Mouse (Mus musculus) kidney, postnatal 14 days (tissue): ENCODE results near the gene Nav2.

Source experiments
- DNase-seq: peaks from one replicate; pipeline ENCODE4 v3.0.0; 2022; ENCODE audit warnings: mixed read lengths

Nav2 gene

GRCm38 (mm10) chr7:49538360-49538759, 629.8 kb downstream of the Nav2 start:
- no peak for DNase-seq

- no peak for DNase-seq
These were observed 631.7 kb downstream of the Nav2 start for GRCm38 (mm10) chr7:49540181-49540580.

GRCm38 (mm10) chr7:49542135-49542534, 633.6 kb downstream of the Nav2 start:
- DNase-seq, result no peak

GRCm38 (mm10) chr7:49544775-49545705, 636.5 kb downstream of the Nav2 start:
- DNase-seq, result peak; percentile 25

GRCm38 (mm10) chr7:49545706-49546097, 637.2 kb downstream of the Nav2 start:
- DNase-seq, result no peak

GRCm38 (mm10) chr7:49548397-49548796, 639.9 kb downstream of the Nav2 start:
- no peak for DNase-seq

- DNase-seq, result no peak
These were observed 644.9 kb downstream of the Nav2 start for GRCm38 (mm10) chr7:49553236-49553981.

GRCm38 (mm10) chr7:49558240-49558640, 649.7 kb downstream of the Nav2 start:
- DNase-seq, result no peak

- peak; percentile 51 for DNase-seq
These were observed 650.4 kb downstream of the Nav2 start for GRCm38 (mm10) chr7:49558895-49559294.

- DNase-seq, result no peak
These were observed 651.5 kb downstream of the Nav2 start for GRCm38 (mm10) chr7:49560012-49560411.

GRCm38 (mm10) chr7:49562404-49562803, 653.9 kb downstream of the Nav2 start:
- no peak for DNase-seq

- DNase-seq, result peak; percentile 22
These were observed 654.3 kb downstream of the Nav2 start for GRCm38 (mm10) chr7:49562851-49563250.

- DNase-seq, result no peak
These were observed 656.6 kb downstream of the Nav2 start for GRCm38 (mm10) chr7:49565084-49565483.

- no peak for DNase-seq
These were observed 657.3 kb downstream of the Nav2 start for GRCm38 (mm10) chr7:49565798-49566197.

GRCm38 (mm10) chr7:49567346-49568034, 659.0 kb downstream of the Nav2 start:
- no peak for DNase-seq

- no peak for DNase-seq
These were observed 661.1 kb downstream of the Nav2 start for GRCm38 (mm10) chr7:49569646-49570045.

- DNase-seq, result no peak
These were observed 663.1 kb downstream of the Nav2 start for GRCm38 (mm10) chr7:49571606-49572005.

GRCm38 (mm10) chr7:49575226-49575625, 666.7 kb downstream of the Nav2 start:
- no peak for DNase-seq

- DNase-seq, result no peak
These were observed 668.6 kb downstream of the Nav2 start for GRCm38 (mm10) chr7:49577096-49577495.

GRCm38 (mm10) chr7:49581951-49582350, 673.4 kb downstream of the Nav2 start:
- DNase-seq, result no peak

GRCm38 (mm10) chr7:49582551-49582950, 674.0 kb downstream of the Nav2 start:
- DNase-seq, result peak; percentile 12

GRCm38 (mm10) chr7:49583176-49583575, 674.7 kb downstream of the Nav2 start:
- no peak for DNase-seq

- DNase-seq, result no peak
These were observed 678.1 kb downstream of the Nav2 start for GRCm38 (mm10) chr7:49586530-49587120.
